Mouse (Mus musculus) layer of hippocampus, adult 9-11 months (tissue): ENCODE results near the gene Slc9a2.
"Not testable (repeated sequence)": the region's sequence is repeated elsewhere in the genome, so short reads cannot be mapped to it uniquely, and the experiment has no call there.

Experiments used
- DNase-seq: peaks from one replicate; pipeline ENCODE4 v3.0.0; 2022

Gene Slc9a2

DNA sequence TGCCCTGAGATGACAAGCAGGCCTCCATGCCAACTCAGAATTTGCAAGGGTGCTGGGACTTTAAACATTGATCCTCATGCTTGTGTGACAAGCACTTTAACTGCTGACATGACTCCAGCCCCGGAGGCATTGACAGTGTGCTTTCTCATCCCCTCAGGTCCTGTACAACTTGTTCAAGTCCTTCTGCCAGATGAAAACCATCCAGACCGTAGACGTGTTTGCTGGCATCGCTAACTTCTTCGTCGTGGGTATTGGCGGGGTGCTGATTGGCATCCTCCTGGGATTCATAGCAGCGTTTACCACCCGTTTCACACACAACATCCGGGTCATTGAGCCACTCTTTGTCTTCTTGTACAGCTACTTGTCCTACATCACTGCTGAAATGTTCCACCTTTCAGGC is 45.7 kb downstream of the Slc9a2 start:
- no peak for DNase-seq

DNA sequence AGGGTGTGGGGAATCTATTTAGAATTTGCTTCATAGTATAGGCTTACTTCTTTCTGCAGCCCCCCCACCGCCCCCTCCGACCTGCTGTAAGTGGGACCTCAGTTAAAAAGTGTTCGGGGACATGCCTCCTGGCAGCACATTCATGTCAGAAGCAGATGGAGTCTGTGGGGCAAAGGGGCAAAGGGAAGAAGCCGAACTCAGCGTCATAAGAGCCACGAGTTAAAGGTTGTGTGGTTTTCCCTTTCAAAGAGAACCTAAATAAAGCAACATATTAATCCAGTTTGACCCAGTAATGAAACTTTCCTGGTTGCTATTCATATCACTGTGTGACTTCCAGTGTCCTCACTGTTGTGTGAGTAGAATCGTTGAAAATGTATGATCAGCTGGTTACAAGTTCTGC is 47.0 kb downstream of the Slc9a2 start:
- DNase-seq, result no peak

DNA sequence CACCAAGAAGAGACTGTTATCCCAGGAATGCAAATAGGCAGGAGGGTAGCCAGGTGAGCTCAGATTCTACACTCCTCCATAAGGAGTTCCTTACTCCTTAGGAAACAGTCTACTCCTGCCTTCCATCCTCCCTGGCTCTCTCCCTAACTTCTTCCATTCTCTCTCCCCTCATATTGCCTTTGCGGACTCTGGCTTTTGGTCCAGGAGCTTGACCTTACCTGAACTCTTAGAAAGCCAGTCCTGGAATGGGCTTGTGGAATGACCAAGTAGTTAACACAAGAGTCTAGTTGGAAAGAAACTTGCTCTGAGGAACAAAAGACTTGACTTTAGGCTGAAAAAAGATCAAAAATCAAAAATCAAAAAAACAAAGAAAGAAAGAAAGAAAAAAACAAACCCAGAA is 48.3 kb downstream of the Slc9a2 start:
- DNase-seq, result no peak

DNA sequence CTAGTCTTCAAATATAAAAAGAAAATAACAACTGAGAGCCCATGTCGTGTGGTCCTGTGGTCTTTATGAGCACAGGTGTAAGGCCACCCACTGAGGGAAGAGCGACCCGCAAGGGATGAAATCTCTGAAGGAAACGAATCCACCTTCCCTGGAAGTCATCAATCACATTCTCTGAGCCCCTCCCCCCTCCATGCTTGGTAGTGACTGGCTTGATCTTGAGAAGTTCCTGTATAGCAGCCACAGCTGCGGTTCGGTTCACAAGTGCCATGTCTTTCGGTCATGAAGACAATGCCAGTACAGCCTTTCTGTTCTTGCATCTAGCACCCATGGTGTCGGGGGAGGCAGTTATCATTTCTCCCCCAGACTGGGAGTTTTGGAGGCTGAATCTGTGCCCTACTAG is 57.3 kb downstream of the Slc9a2 start:
- DNase-seq, result no peak

DNA sequence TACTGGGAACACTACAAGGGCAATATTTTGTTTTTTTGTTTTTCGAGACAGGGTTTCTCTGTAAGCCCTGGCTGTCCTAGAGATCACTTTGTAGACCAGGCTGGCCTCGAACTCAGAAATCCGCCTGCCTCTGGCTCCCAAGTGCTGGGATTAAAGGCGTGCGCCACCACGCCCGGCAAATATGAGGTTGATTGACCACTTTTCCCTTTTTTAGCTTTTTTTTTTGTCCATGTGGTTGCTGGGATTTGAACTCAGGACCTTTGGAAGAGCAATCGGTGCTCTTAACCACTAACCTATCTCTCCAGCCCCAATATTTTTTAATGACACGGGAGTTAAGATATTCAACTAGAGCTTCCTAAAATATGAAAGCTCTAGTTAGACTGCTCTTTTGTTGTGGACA is 57.9 kb downstream of the Slc9a2 start:
- DNase-seq, result not testable (repeated sequence)

DNA sequence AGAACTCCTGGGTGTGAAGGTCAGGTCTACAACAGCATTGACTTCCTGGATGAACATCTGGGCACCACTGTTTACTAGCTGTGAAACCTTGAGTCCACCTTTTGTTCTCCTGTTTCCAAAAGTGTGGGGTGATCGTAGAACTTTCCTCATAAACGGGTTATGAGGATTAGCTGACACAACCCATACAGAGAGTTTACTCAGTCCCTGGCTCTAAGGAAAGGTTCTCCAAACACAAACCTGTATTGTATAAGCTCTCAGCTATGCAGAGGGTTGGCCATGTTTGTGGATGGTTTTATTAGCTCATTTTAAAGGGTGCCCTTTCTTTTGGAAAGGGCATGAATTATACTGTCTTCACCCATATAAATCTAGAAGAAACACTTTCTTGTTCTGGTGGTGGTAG is 60.4 kb downstream of the Slc9a2 start:
- DNase-seq, result no peak

DNA sequence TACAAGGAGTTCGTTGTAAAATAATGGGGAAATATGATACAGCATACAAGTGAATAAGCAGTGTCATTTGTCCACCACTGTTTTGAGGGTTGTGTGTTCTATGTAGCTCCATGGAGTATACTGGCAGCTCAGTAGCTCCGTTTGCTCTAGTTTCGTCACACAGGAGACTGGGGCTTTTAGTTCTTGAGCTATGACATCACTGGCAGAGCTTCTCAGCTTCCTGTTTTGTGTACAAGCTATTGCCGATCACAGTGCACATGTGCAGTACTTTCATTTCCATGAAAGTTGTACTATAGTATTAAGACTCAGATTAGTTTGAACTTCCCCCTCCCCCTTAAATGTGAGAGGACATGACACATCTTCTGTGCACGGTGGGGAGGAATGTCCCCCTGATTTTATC is 65.7 kb downstream of the Slc9a2 start:
- no peak for DNase-seq

DNA sequence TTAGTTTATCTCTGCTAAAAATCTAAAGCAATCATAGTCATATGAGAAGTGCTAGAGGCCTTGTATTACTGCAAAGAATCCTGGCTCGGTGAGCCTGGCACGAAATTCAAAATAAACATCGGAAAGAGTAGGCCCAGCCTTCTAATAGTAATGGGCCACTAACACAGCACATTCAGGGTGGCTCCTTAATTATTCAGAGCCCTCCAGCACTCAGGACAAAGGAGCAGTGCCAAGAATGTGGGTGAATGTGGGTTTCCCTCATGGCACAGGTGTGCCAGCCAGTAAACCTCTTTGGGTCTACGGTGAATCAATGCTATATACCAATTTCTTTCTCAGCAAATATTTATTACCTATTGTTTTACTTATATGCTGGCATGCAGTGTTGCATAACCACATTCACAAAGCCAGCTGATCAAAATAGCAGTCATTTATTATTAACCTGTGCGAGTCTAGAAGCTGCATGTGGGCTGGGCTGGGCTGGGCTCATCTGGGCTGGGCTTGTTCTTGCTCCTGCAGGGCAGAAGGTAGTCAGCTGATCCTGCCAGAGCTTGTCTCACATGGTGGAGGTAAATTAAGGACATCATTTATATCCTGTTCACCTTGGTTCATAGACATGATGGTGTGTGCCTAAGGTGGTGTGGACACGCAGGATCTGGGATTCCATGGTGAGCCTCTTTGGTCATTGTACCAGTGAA is 79.5 kb downstream of the Slc9a2 start:
- DNase-seq, result no peak

DNA sequence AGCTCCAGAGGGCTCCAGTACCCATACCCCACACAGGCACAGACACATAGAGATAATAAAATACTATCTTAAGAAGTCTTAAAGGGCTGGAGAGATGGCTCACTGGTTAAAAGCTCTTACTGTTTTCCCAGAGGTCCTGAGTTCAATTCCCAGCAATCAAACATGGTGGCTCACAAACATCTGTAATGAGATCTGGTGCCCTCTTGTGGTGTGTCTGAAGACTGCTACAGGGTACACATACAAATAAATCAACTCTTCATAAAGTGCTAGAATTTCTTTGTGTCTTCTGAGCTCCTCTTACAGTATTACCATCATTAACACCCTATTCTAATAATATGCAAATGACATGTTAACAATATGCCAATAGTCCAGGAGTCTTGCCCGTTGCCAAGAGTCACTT is 83.7 kb downstream of the Slc9a2 start:
- no peak for DNase-seq

DNA sequence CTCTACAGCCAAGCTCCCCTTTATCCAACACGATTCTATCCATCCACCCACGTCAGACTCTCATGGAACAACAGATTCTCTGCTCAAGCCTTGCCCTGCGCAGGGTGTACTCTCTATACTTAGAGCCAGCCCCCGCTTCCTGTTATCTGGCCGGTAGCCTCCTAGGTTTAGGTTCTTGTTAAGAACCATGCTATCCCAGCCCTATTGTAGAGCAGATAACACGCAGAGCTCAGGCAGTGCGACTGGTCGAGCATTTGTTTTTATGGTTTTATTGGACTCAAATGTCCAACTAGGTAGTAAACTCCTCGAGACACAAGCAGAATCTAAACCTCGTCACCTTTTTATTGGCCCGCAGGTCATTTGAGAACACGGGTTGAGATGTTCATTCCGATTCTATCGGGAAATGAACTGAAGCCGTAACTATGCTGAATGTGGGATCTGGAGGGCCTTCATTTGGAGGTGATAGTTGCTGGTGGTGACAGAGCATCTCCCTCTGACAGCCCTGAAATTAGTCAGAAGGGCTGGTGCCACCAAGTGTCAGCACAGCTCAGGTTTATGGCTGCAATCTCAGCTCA is 84.4 kb downstream of the Slc9a2 start:
- no peak for DNase-seq

DNA sequence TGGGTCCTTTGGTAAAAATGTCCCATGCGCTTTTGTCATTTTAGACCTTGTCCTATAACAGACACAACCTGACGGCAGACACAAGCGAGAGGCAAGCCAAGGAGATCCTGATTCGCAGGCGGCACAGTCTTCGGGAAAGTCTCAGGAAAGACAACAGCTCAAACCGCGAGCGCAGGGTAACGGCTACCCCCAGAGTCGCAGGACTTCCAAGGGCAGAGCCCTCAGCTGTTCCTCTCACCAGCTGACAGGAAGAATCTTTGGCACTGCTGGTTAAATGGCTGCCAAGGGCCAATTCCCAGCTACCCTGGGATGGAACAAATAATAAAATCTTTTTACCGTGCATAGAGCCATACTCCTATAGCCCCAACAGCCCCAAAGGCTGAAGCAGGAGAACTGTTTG is 85.1 kb downstream of the Slc9a2 start:
- DNase-seq, result no peak

DNA sequence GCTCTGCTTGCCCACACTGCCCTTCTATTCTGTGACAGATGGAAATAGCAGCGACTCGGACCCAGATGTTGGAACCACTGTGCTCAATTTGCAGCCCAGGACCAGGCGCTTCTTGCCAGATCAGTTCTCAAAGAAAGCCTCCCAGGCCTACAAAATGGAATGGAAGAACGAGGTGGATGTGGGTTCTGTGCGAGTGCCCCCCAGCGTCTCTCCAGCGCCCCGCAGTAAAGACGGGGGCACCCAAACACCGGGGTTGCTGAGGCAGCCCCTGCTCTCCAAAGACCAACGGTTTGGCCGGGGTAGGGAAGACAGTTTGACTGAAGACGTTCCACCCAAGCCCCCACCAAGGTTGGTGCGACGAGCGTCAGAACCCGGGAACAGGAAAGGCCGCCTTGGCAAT is 87.2 kb downstream of the Slc9a2 start:
- DNase-seq, result no peak

DNA sequence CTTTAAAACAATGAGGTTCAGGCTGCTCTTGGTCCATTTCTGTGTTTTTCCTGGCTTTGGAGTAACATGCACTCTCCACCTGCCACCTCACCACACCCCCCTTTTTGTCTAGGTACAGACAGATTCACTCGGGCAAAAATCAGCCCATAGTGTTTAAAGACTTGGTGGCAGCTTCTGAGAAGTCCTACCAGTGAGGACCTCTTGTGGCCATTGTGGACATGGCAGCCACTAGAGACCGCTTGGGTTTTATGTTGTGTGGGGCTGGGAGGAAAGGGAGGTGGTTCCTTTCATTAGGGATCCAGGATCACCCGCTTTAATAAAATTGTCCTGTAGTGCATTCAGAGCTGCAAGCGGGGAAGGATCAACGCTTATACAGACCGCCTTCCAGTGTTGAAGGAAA is 88.2 kb downstream of the Slc9a2 start:
- DNase-seq, result no peak

DNA sequence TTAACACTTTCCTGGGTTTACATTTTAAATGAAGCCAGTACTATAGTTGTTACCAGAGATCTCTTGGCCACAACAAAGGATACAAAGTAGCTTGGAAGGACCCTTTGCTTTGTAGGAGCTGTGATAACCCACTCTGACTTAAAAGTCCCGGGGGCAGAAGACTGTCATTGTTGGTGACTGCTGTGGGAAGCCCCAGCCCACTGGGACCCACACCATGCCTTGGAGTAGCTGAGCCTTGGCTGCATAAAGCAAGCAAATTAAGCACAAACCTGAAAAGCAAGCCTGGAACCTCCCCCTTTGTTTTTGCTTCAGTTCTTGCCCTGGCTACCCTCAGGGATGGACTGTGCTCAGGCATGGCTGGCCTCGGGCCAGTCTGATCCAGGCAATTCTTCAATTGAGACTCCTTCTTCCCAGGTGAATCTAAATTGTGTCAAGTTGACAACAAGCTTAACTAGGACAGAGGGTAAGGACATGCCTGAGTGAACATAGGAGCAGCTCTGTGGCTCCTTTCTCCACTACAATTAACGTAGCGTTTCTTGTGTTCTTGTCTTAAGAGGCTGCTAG is 89.0 kb downstream of the Slc9a2 start:
- no peak for DNase-seq

DNA sequence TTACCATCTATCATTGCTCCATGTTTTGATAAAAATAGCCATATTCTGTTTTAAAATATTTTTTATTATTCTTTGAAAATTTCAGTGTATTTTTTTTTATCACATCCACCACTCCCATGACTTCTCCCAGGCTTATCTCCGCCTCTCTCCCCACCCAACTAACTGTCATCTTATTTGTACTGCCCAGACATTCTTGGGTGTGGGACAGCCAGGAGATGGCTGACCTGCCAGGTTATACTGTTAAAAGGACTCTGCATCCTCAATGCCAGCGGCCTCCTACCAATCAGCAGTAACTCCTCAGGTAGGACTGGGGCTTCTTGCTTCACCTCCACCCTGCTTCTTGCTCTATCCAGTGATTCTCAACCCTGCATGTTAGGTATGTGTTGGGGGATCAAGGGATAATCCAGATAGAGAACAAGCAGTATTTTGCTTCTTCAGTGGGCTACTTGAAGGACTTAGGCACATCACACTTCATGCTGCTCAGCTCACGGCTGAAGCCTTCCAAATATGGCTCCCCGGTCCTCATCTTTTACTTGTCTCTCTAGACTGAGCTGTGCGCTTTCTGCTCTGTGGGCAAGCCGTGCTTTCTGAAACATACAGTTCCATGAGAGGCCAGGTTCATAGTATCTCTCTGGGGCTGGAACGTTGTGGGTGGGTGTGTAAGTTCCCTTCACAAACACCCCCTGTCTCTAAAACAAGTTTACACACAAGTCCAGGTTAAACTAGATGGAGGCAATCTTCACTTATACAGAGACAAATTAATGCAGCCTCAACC is 91.0 kb downstream of the Slc9a2 start:
- DNase-seq, result no peak

DNA sequence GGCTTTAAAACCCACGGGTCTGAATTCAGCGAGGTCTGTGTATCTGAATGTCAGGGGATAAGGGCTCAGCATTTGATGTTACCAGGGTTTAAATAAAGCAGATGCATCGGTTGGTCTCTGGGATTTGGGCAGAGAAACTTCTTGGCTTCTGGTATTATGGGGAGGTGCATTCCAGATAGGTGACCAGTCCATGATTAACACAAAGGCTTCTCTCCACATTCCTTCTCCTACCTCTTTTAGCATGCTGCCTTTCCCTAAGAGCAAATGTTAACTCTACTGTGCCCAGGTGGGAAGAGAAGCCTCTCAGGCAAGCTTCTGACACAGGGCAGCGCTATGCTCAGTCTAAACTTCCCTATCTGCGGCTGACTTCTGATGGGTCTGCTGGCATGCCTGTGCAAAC is 92.9 kb downstream of the Slc9a2 start:
- no peak for DNase-seq

DNA sequence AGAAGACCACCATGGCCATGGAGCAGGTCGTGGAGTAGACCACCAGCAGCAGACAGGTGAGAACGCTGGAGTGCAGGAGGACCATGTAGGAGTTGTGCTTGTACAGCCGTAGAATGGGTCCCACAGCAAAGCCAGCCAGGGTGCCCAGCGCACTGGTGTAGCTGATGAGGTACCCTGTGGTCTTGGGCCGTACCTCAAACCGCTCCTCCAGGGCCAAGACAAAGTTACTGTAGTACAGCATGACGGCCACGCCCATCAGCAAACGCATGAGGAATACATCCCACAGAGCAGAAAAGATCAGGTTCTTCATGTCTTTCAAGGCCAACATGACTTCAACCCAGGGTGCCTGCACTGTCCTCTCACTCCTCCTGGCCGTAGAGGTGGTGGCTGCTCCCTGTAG is 93.7 kb downstream of the Slc9a2 start:
- no peak for DNase-seq

DNA sequence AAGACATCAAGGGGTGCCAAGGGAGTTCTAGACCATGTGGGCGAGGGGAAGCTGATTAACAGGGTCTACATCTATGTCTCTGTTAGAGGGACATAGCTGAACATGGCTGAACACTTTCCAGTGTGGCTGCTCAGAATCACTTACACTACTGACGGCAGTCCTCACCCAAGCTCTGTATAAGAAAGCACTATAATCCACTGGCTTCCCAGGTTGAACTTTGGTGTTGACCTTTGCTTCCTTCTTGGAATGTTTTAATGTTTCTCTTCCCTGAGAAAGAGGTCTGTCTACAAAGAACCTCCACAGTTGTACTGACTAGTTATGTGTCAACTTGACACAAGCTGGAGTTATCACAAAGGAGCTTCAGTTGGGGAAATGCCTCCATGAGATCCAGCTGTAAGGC is 95.7 kb downstream of the Slc9a2 start:
- DNase-seq, result no peak

DNA sequence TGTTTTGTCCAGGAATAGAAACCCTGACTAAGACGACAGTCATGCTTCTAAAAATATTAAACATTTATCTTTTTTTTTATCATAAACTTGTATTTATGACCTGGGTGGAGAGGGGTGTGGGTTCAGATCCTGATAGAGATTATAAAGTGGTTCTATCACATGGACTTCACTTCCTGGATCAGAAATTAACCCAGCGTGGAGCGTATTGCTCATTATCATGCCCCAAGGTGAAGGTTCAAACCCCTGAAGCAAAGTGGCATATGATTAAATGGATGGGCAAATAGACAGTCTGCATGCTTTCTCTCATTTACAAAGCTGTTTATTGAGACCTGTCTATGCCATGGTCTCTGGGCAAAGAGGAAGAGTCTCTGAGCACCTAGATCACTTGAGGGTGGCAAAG is 96.4 kb downstream of the Slc9a2 start:
- no peak for DNase-seq

DNA sequence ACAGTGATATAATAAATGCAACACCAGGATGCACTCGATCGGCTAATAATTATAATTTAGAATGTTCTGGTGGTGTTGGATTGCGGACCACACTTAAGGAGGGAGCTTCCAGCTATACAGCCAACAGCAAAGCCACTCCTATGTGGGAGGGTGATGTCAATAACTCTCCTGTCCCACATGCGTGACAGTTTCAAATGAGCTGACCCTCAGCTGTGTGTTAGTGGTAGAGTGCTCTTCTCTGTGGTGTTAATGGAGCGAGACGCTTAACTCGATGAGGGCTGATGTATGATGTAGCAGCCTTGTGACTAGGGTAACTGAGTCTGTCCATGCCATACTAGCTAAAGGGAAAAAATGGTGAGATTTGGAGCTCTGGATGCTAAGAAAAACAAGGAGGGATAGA is 103.1 kb downstream of the Slc9a2 start:
- DNase-seq, result no peak

DNA sequence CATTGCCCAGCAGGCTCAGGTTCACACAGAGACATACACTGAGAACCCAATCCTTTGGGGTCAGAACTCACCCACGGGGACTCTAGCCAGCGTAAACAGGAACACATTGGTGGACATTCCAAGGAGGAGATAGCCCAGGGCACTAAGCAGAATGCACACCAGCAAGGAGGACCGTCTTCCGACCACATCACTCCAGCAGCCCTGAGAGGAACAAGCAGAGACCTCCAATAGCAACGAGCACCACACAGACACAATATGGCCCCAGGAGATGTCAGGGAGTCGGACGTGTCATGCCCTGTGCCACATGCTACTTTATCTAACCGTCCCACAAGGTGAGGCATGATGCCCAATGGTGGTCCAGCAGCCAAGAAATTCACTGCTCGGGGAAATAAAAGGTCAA is 103.9 kb downstream of the Slc9a2 start:
- DNase-seq, result no peak

DNA sequence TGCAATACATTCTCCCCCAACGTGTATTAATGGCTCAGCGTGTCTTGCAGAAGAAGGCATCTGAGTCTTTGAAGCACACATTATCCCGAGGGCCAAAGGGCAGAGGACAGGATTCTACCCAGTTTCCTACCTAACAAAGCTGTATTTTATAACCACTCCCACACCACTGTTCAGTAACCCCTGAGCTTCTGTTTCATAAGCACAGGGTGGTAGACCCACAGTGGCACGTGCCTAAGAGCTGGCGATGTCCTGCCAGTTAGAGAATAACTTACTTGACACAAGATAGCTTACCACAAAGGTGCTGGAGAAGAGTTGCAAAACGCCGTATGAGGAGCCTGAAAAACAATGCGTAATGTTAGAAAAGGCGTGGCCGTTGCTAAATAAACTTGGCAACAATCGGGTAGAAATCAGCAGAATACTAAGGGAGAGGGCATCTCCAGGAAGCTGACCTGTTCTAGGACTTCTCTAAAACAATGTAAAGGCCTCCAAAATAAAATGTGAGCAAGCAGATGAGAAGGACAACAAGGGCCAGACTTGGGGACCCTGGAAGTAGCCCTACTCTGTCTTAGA is 105.6 kb downstream of the Slc9a2 start:
- no peak for DNase-seq

DNA sequence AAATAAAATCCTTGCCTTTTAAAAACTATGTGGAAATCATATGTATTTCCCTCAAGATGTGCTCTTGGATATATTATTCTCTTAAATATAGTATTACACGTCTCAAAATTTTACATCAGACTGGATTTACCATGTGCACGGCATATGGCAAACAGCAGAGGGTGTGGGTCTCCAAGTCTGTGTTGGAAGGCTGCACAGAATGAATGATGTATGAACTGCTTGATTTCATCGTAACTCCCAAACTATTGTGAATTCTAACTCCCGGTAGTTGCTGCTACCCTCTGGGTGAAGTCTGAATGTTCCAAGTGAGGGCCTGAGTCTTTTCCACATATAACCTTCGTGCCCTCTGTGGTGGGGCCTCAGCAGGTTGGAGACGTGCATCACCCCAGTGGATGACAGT is 108.6 kb downstream of the Slc9a2 start:
- DNase-seq, result no peak
